Comparison of ENCODE assay signal across 15 mouse cellular contexts in genomic region chr11:105643995-105644394, GRCm38 (mm10). TPM values are rescaled to one million over a fixed set of nuclear protein-coding genes. Genes with fewer than 3 reads are reported as not detected.
DNase-seq lines count a peak whose midpoint lies in the region; TF ChIP-seq lines count a peak whose summit lies in the region.
"Had no signal": no experiment of that assay in that cellular context is flagged by ENCODE, and none has a peak within 500 bp of the region (broad histone marks: within the 10 kb centered on the region; RNA-seq: fewer than 3 reads in every experiment).

No protein-coding gene starts in this region.

- H3K4me3 ChIP-seq in liver, adult 2 months (ENCODE audit: insufficient read depth, low read depth, low read length), result no peak overlapping the region
- no peak overlapping the region for H3K4me3 ChIP-seq in CH12.LX (replicated peaks in 1 of 3; ENCODE audit: low read depth in 2 of 3, low read length in 2 of 3, poor library complexity in 1 of 3)
- H3K4me3 ChIP-seq: hindbrain, embryonic 12.5 days; liver, embryonic 13.5 days; midbrain, embryonic 13.5 days had no signal

- TF ChIP-seq EP300 in CH12.LX (IDR thresholded peaks at IDR 0.05; ENCODE audit: low read length), result no peak

- in situ Hi-C loops in CH12.LX (cut with MboI; ENCODE audit: low pct_ligation_motif_present, low pct_unique_long_range_greater_than_20kb, low sequenced_read_pairs), result no loop called here

- TF ChIP-seq RAD21 in CH12.LX (IDR thresholded peaks at IDR 0.05; ENCODE audit: low read depth, low read length), result peak; percentile 65

- no peaks in the 10 kb centered on the region for H3K9me3 ChIP-seq in CH12.LX (replicated peaks; ENCODE audit: low read length)
- H3K9me3 ChIP-seq: hindbrain, embryonic 12.5 days; liver, embryonic 13.5 days; midbrain, embryonic 13.5 days had no signal

- dilution Hi-C loops in CH12.LX (cut with MboI; ENCODE audit: extremely low pct_ligation_motif_present, extremely low pct_unique_long_range_greater_than_20kb, low sequenced_read_pairs), result no loop called here

- no peak overlapping the region for H3K9ac ChIP-seq in liver, adult 2 months (ENCODE audit: low read depth, low read length)
- H3K9ac ChIP-seq in CH12.LX (ENCODE audit: insufficient read depth, low read depth), result no peak overlapping the region
- H3K9ac ChIP-seq: hindbrain, embryonic 12.5 days; liver, embryonic 13.5 days; midbrain, embryonic 13.5 days had no signal

- no peaks in the 10 kb centered on the region for H3K36me3 ChIP-seq in liver, adult 2 months (ENCODE audit: control insufficient read depth, insufficient read depth, low read length)
- no peaks in the 10 kb centered on the region for H3K36me3 ChIP-seq in CH12.LX (replicated peaks in 1 of 2; ENCODE audit: control insufficient read depth in 1 of 2, insufficient read depth in 1 of 2, low read length in 1 of 2)
- H3K36me3 ChIP-seq: hindbrain, embryonic 12.5 days; liver, embryonic 13.5 days; midbrain, embryonic 13.5 days had no signal

- peak; percentile 33 for TF ChIP-seq CTCF in liver, adult 2 months (IDR thresholded peaks at IDR 0.05; ENCODE audit: low read depth, low read length)
- peak in 1 of 2 experiments; percentile 71; a peak in 3 of 4 replicates for TF ChIP-seq CTCF in CH12.LX (conservative IDR thresholded peaks at IDR 0.05 in 1 of 2, IDR thresholded peaks at IDR 0.05 in 1 of 2; ENCODE audit: low read depth in 2 of 2, low read length in 2 of 2)

- H3K79me2 ChIP-seq in liver, adult 2 months (ENCODE audit: control insufficient read depth, insufficient read depth, low read length), result no peaks in the 10 kb centered on the region
- no peaks in the 10 kb centered on the region for H3K79me2 ChIP-seq in CH12.LX (replicated peaks; ENCODE audit: control insufficient read depth, extremely low read depth, insufficient read depth, poor library complexity, severe bottlenecking)

- no peaks in the 10 kb centered on the region for H3K4me1 ChIP-seq in liver, adult 2 months (ENCODE audit: control insufficient read depth, insufficient read depth, low read length)
- H3K4me1 ChIP-seq in CH12.LX (ENCODE audit: control insufficient read depth in 1 of 2, insufficient read depth in 2 of 2), result no peaks in the 10 kb centered on the region
- H3K4me1 ChIP-seq: hindbrain, embryonic 12.5 days; liver, embryonic 13.5 days; midbrain, embryonic 13.5 days had no signal

- no peak overlapping the region for H3K27ac ChIP-seq in liver, adult 2 months (replicated peaks; ENCODE audit: insufficient read depth, low read depth, low read length)
- H3K27ac ChIP-seq in CH12.LX (ENCODE audit: insufficient read depth, low read depth), result no peak overlapping the region
- H3K27ac ChIP-seq: hindbrain, embryonic 12.5 days; liver, embryonic 13.5 days; midbrain, embryonic 13.5 days had no signal

- H3K27me3 ChIP-seq in liver, adult 2 months (ENCODE audit: control insufficient read depth, insufficient read depth, low read length), result no peaks in the 10 kb centered on the region
- H3K27me3 ChIP-seq in CH12.LX (replicated peaks), result no peaks in the 10 kb centered on the region
- H3K27me3 ChIP-seq: hindbrain, embryonic 12.5 days; liver, embryonic 13.5 days; midbrain, embryonic 13.5 days had no signal

- no peak for TF ChIP-seq POLR2A in liver, adult 2 months (IDR thresholded peaks at IDR 0.05; ENCODE audit: extremely low read depth, insufficient read depth, low read length)
- TF ChIP-seq POLR2A in CH12.LX (IDR thresholded peaks at IDR 0.05; ENCODE audit: low read depth, low read length), result no peak

- H3K4me2 ChIP-seq in CH12.LX (ENCODE audit: insufficient read depth, low read depth, poor library complexity, severe bottlenecking), result no peak overlapping the region
- H3K4me2 ChIP-seq: hindbrain, embryonic 12.5 days; liver, embryonic 13.5 days; midbrain, embryonic 13.5 days had no signal

- DNase-seq in cerebellum, postnatal 14 days, result peak; percentile 8 to 20
- DNase-seq in cerebellum, adult 11-12 months, result no peak
- DNase-seq in liver, adult 2 months (ENCODE audit: extremely low read depth, low read depth, low spot score), result peak; percentile 49
- DNase-seq in liver (no peak), CH12.LX (ENCODE audit: extremely low read depth) (peak; percentile 40)
- DNase-seq in induced T-regulatory cell, adult 2 months (ENCODE audit: low read depth), result peak; percentile 22
- DNase-seq in adrenal gland, adult 2 months, result no peak
- DNase-seq in layer of hippocampus, postnatal 25 days (ENCODE audit: extremely low spot score in 1 of 2, low spot score in 1 of 2), result no peak
- DNase-seq: adrenal gland, postnatal 10 days; cerebellum, postnatal 36 days; heart, adult 11 months; liver, embryonic 13.5 days; spleen, adult 18-20 months had no signal

TF ChIP-seq in CH12.LX, 34 proteins besides CTCF, POLR2A, EP300 and RAD21:
- TF ChIP-seq JUN (IDR thresholded peaks at IDR 0.05; ENCODE audit: insufficient read depth, low read depth, low read length) (no peak), IRF4 (IDR thresholded peaks at IDR 0.05; ENCODE audit: low read depth, low read length) (no peak), SMC3 (IDR thresholded peaks at IDR 0.05; ENCODE audit: low read depth, low read length) (peak; percentile 63)

RNA-seq across cellular contexts. Expression of gene Tanc2, which starts 54.2 kb away (rescaled TPM):
- total RNA-seq in liver, adult 2 months (2014; rRNA removed), result 2.4 and 2.8 TPM in 2 replicates
- 0.97 and 1.0 TPM in 2 replicates for polyA plus RNA-seq in liver, adult 2 months (2012; rRNA removed)
- total RNA-seq in CH12.LX (2012; rRNA removed) (2.6 and 2.7 TPM in 2 replicates), CH12.LX (2014; rRNA removed) (2.6 and 3.2 TPM in 2 replicates)
- 7.9 and 10.4 TPM in 2 replicates for polyA plus RNA-seq in CH12.LX (2012; ENCODE audit: insufficient read length, low read depth)
- 10 to 100 TPM; 14.5 to 16.7 TPM for total RNA-seq in adrenal gland, adult 2 months (2021)
- polyA plus RNA-seq in adrenal gland, adult 2 months (2012; rRNA removed), result 1.5 and 3.0 TPM in 2 replicates
- 100 to 1,000 TPM; 138 to 179 TPM for total RNA-seq in layer of hippocampus, postnatal 25 days (2021)

Comparison
In these comparisons a context has a peak if more than half of its experiments do, and no peak if none do; other contexts are left out.
1. DNase-seq: peak in cerebellum, postnatal 14 days (2 of 2), liver, adult 2 months (single experiment), CH12.LX (single experiment) and induced T-regulatory cell, adult 2 months (single experiment); none in cerebellum, adult 11-12 months (single experiment), liver (single experiment), adrenal gland, adult 2 months (single experiment) and layer of hippocampus, postnatal 25 days (0 of 2).
2. RNA of gene Tanc2, which starts 54.2 kb away (total RNA-seq): 138 to 179 TPM in layer of hippocampus, postnatal 25 days; 14.5 to 16.7 TPM in adrenal gland, adult 2 months, 2.6 to 3.2 TPM in CH12.LX and 2.4 to 2.8 TPM in liver, adult 2 months; every median in the first group is over 4 times any median in the second.